Mouse (Mus musculus): ENCODE data around the gene Kazn. TPM values are rescaled to one million over a fixed set of nuclear protein-coding genes. Genes with fewer than 3 reads are reported as not detected.

The Kazn gene
- polyA plus RNA-seq, 1 experiment from 2014 or later = 14.1 TPM

DNA sequence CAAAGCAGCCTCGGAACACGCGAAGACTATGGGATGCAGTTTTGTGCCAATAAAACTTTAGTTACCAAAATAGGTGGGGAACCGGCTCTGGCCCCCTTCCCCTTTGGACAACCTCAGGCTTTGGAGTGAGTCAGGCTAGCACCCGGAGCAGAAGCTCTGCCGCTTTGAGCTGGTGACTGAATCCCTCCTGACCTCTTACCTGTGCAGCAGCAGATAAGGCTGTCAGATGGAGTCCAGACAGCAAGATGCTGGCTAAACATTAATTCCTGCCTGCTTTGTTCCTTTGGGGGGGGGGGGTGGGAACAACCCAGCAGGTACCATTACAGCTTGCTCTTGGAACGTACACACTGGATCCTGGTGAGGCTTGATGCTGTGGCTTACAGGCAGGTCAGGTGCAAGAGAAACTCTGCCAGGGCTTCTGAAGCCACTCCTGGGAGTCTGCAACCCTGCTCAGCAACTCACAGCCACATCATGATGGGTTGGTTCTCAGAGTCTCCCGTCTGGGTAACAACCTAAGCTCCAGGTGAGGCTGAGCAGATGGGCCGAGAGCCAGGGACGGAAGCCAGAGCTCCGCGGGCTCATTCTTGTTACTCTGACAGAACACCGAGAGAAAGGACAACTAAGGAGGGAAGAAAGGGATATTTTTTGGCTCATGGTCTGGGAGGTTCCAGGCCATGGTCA, 54.2 kb downstream of the Kazn start:
- Histone ChIP-seq H3K4me3 (ENCODE audit: low read depth, low read length) (no peak overlapping the region), H3K36me3 (ENCODE audit: insufficient read depth) (no peaks in the 10 kb centered on the region), H3K4me1 (ENCODE audit: insufficient read depth) (peaks cover 17% of the 10 kb centered on the region), H3K9ac (no peak overlapping the region), H3K4me2 (no peak overlapping the region), H3K27me3 (ENCODE audit: insufficient read depth, low read length) (no peaks in the 10 kb centered on the region), H3K9me3 (ENCODE audit: low read depth, low read length) (no peaks in the 10 kb centered on the region), H3K27ac (ENCODE audit: low read depth) (no peak overlapping the region)
- DNase-seq (no peak), ATAC-seq (ENCODE audit: insufficient read depth) (no peak)
- no peak for TF ChIP-seq CTCF (IDR thresholded peaks at IDR 0.05; ENCODE audit: low read depth)
- 72% methylated on average over 13 of the region's 13 CpGs for WGBS

DNA sequence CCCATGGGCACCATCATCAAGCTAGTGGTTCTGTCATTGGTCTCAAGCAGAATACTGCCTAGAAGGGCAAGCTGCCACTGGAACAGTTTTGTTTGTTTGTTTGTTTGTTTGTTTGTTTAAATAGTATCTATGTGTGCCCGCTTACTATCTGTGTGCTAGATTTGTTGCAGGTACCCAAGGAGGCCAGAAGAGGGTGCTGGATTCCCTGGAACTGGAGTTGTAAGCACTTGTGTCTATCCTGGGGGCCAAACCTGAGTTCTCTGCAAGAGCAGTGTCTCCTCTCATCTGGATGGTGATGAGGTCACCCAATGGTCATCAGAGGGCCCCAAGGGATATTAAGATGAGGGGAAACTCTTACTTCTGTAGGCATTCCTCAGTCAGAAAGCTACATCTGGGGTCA, 55.6 kb downstream of the Kazn start:
- Histone ChIP-seq H3K4me1 (ENCODE audit: insufficient read depth) (peaks cover 31% of the 10 kb centered on the region), H3K4me2 (no peak overlapping the region), H3K9me3 (ENCODE audit: low read depth, low read length) (no peaks in the 10 kb centered on the region), H3K4me3 (ENCODE audit: low read depth, low read length) (no peak overlapping the region), H3K9ac (no peak overlapping the region), H3K27me3 (ENCODE audit: insufficient read depth, low read length) (no peaks in the 10 kb centered on the region), H3K27ac (ENCODE audit: low read depth) (no peak overlapping the region), H3K36me3 (ENCODE audit: insufficient read depth) (no peaks in the 10 kb centered on the region)
- ATAC-seq (ENCODE audit: insufficient read depth) (no peak), DNase-seq (no peak)
- WGBS = 75% methylated on average over 1 of the region's 1 CpGs
- peak; percentile 14; the same call in 1 of the 2 replicates for TF ChIP-seq CTCF (IDR thresholded peaks at IDR 0.05; ENCODE audit: low read depth)

- Histone ChIP-seq H3K27ac (ENCODE audit: low read depth) (no peak overlapping the region), H3K36me3 (ENCODE audit: insufficient read depth) (no peaks in the 10 kb centered on the region), H3K27me3 (ENCODE audit: insufficient read depth, low read length) (no peaks in the 10 kb centered on the region), H3K9ac (no peak overlapping the region), H3K4me2 (no peak overlapping the region), H3K4me1 (ENCODE audit: insufficient read depth) (peaks cover 34% of the 10 kb centered on the region), H3K4me3 (ENCODE audit: low read depth, low read length) (no peak overlapping the region), H3K9me3 (ENCODE audit: low read depth, low read length) (no peaks in the 10 kb centered on the region)
- no peak for DNase-seq
- WGBS = 65% methylated on average over 3 of the region's 3 CpGs
- ATAC-seq (ENCODE audit: insufficient read depth) = no peak
- no peak for TF ChIP-seq CTCF (IDR thresholded peaks at IDR 0.05; ENCODE audit: low read depth)
These were observed 56.2 kb downstream of the Kazn start for GRCm38 (mm10) chr4:142183015-142183414.

GRCm38 (mm10) chr4:142181646-142182045, 57.6 kb downstream of the Kazn start:
- TF ChIP-seq CTCF (IDR thresholded peaks at IDR 0.05; ENCODE audit: low read depth) = no peak
- H3K4me1 ChIP-seq (ENCODE audit: insufficient read depth) = peaks cover 34% of the 10 kb centered on the region
- 81% methylated on average over 4 of the region's 4 CpGs for WGBS
- no peak overlapping the region for H3K4me3 ChIP-seq (ENCODE audit: low read depth, low read length)
- no peaks in the 10 kb centered on the region for H3K9me3 ChIP-seq (ENCODE audit: low read depth, low read length)
- peak overlapping the region; percentile 94 for H3K27ac ChIP-seq (ENCODE audit: low read depth)
- no peaks in the 10 kb centered on the region for H3K27me3 ChIP-seq (ENCODE audit: insufficient read depth, low read length)
- no peak for ATAC-seq (ENCODE audit: insufficient read depth)
- no peaks in the 10 kb centered on the region for H3K36me3 ChIP-seq (ENCODE audit: insufficient read depth)
- DNase-seq = no peak
- no peak overlapping the region for H3K9ac ChIP-seq
- no peak overlapping the region for H3K4me2 ChIP-seq

DNA sequence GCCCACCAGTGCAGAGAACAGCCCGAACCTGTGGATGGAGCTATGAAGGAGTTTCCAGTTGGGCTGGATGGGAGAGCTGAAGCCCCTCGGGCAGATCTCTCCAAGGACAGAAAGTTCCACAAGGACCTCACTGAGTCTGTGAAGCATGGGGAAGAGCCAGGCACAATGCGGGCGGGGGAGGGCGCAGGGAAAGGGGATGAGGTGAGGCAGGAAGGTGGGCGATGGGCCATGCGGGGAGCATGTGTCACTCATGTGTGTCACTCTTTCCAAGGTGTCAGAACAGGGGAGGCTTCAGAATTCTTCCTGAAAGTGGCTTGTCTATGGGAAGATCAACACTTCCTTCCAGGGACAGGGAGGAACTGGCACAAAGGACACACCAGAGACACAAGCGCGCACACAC, 58.3 kb downstream of the Kazn start:
- Histone ChIP-seq H3K36me3 (ENCODE audit: insufficient read depth) (no peaks in the 10 kb centered on the region), H3K27me3 (ENCODE audit: insufficient read depth, low read length) (no peaks in the 10 kb centered on the region), H3K4me2 (peak overlapping the region; percentile 24; the same call in 1 of the 2 replicates), H3K9ac (peak overlapping the region; percentile 14; the same call in 1 of the 2 replicates), H3K4me3 (ENCODE audit: low read depth, low read length) (no peak overlapping the region), H3K4me1 (ENCODE audit: insufficient read depth) (peaks cover 34% of the 10 kb centered on the region), H3K27ac (ENCODE audit: low read depth) (peak overlapping the region; percentile 94), H3K9me3 (ENCODE audit: low read depth, low read length) (no peaks in the 10 kb centered on the region)
- peak; percentile 22 for ATAC-seq (ENCODE audit: insufficient read depth)
- no peak for DNase-seq
- TF ChIP-seq CTCF (IDR thresholded peaks at IDR 0.05; ENCODE audit: low read depth) = 0 out of 2 replicates have a peak, but pooled peaks have one; percentile 2
- 70% methylated on average over 9 of the region's 9 CpGs for WGBS

- peak; percentile 98 for DNase-seq
These were observed 58.9 kb downstream of the Kazn start for GRCm38 (mm10) chr4:142180289-142180688.

DNA sequence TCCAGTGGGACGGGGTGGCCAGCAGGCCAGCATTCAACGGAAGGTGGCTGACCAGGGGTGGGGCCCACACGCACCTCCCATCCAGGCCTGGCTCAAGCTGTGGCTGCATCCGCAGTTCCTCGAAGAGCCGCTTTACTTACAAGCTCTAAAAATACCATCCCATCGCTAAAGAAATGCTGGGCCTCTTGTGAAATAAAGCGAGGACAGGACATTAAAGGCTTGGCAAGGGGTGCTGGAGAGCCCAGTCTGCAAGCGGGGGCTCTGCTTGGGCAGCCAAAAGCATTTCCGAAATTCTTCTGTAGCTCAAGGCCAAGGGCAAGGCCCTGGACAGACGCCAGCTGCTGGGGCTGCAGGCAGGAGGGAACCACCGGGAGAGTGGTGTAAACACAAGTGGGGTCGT, 59.7 kb downstream of the Kazn start:
- WGBS = 7% methylated on average over 13 of the region's 13 CpGs
- Histone ChIP-seq H3K36me3 (ENCODE audit: insufficient read depth) (no peaks in the 10 kb centered on the region), H3K27me3 (ENCODE audit: insufficient read depth, low read length) (no peaks in the 10 kb centered on the region), H3K4me1 (ENCODE audit: insufficient read depth) (peaks cover 34% of the 10 kb centered on the region), H3K9me3 (ENCODE audit: low read depth, low read length) (no peaks in the 10 kb centered on the region), H3K27ac (ENCODE audit: low read depth) (peak overlapping the region; percentile 94), H3K4me2 (peak overlapping the region; percentile 43; the same call in 1 of the 2 replicates), H3K9ac (no peak overlapping the region), H3K4me3 (ENCODE audit: low read depth, low read length) (no peak overlapping the region)
- DNase-seq (peak; percentile 93), ATAC-seq (ENCODE audit: insufficient read depth) (peak; percentile 69)
- TF ChIP-seq CTCF (IDR thresholded peaks at IDR 0.05; ENCODE audit: low read depth) = peak; percentile 16; the same call in 1 of the 2 replicates

More at GRCm38 (mm10) chr4:142180289-142180688, 58.9 kb downstream of the Kazn start:
- ATAC-seq (ENCODE audit: insufficient read depth) = peak; percentile 87
- Histone ChIP-seq H3K9me3 (ENCODE audit: low read depth, low read length) (no peaks in the 10 kb centered on the region), H3K27me3 (ENCODE audit: insufficient read depth, low read length) (no peaks in the 10 kb centered on the region), H3K36me3 (ENCODE audit: insufficient read depth) (no peaks in the 10 kb centered on the region), H3K4me3 (ENCODE audit: low read depth, low read length) (no peak overlapping the region), H3K4me1 (ENCODE audit: insufficient read depth) (peaks cover 34% of the 10 kb centered on the region), H3K27ac (ENCODE audit: low read depth) (peak overlapping the region; percentile 94), H3K4me2 (peak overlapping the region; percentile 43; the same call in 1 of the 2 replicates), H3K9ac (no peak overlapping the region; the same call in 1 of the 2 replicates)
- no peak for TF ChIP-seq CTCF (IDR thresholded peaks at IDR 0.05; ENCODE audit: low read depth)
- WGBS = 1% methylated on average over 3 of the region's 3 CpGs
